Mouse (Mus musculus): ENCODE data around the gene Gm3269.
"Not testable (repeated sequence)": the region's sequence is repeated elsewhere in the genome, so short reads cannot be mapped to it uniquely, and the experiment has no call there.

Gene Gm3269

GRCm38 (mm10) chr14:4837806-4838205 is at the start of gene Gm3269:
Gene Gm3269, plus strand, starts transcription at chr14:4838106.
- not testable (repeated sequence) for DNase-seq (ENCODE audit: low spot score)

GRCm38 (mm10) chr14:4806421-4806820 is 31.5 kb upstream of the Gm3269 start:
- not testable (repeated sequence) for DNase-seq (ENCODE audit: low spot score)

GRCm38 (mm10) chr14:4821950-4822349 is 16.0 kb upstream of the Gm3269 start:
- DNase-seq (ENCODE audit: low spot score), result not testable (repeated sequence)

GRCm38 (mm10) chr14:4855299-4855980 is 17.5 kb downstream of the Gm3269 start, which contains the start of gene Gm3264:
Gene Gm3264, plus strand, starts transcription at chr14:4855576.
- DNase-seq (ENCODE audit: low spot score), result not testable (repeated sequence)

GRCm38 (mm10) chr14:4892116-4892515 is 54.2 kb downstream of the Gm3269 start, which contains the start of gene Gm3278:
Gene Gm3278, plus strand, starts transcription at chr14:4892416.
- DNase-seq (ENCODE audit: low spot score), result not testable (repeated sequence)

Data from urinary bladder, postnatal 25 days (tissue).